ENCODE assay signal across 19 mouse cellular contexts in genomic region chr17:82829415-82829814, GRCm38 (mm10).
DNase-seq lines count a peak whose midpoint lies in the region; ATAC-seq and TF ChIP-seq lines count a peak whose summit lies in the region.
"Had no signal": no experiment of that assay in that cellular context is flagged by ENCODE, and none has a peak within 500 bp of the region (broad histone marks: within the 10 kb centered on the region; RNA-seq: fewer than 3 reads in every experiment).

No protein-coding gene starts in this region.

- TF ChIP-seq RAD21 in CH12.LX (IDR thresholded peaks at IDR 0.05; ENCODE audit: low read depth, low read length) = no peak

- no peak overlapping the region for H3K4me3 ChIP-seq in midbrain, embryonic 11.5 days (ENCODE audit: low read depth, low read length)
- no peak overlapping the region for H3K4me3 ChIP-seq in midbrain, embryonic 10.5 days
- no peak overlapping the region for H3K4me3 ChIP-seq in CH12.LX (replicated peaks in 1 of 3; ENCODE audit: low read depth in 2 of 3, low read length in 2 of 3, poor library complexity in 1 of 3)

- H3K9me3 ChIP-seq in midbrain, embryonic 11.5 days (ENCODE audit: control insufficient read depth, low read length) = no peaks in the 10 kb centered on the region
- H3K9me3 ChIP-seq in midbrain, embryonic 10.5 days (replicated peaks) = no peaks in the 10 kb centered on the region
- peaks cover 4% of the 10 kb centered on the region for H3K9me3 ChIP-seq in CH12.LX (replicated peaks; ENCODE audit: low read length)

- no peaks in the 10 kb centered on the region for H3K36me3 ChIP-seq in midbrain, embryonic 11.5 days (ENCODE audit: control insufficient read depth, insufficient read depth, low read length)
- no peaks in the 10 kb centered on the region for H3K36me3 ChIP-seq in midbrain, embryonic 10.5 days
- no peaks in the 10 kb centered on the region for H3K36me3 ChIP-seq in CH12.LX (replicated peaks in 1 of 2; ENCODE audit: control insufficient read depth in 1 of 2, insufficient read depth in 1 of 2, low read length in 1 of 2)
- H3K36me3 ChIP-seq: G1E had no signal

- no peak for TF ChIP-seq EP300 in CH12.LX (IDR thresholded peaks at IDR 0.05; ENCODE audit: low read length)

- no peaks in the 10 kb centered on the region for H3K4me1 ChIP-seq in midbrain, embryonic 11.5 days (ENCODE audit: control insufficient read depth, insufficient read depth, low read length)
- no peaks in the 10 kb centered on the region for H3K4me1 ChIP-seq in midbrain, embryonic 10.5 days
- peaks cover 6 to 25% of the 10 kb centered on the region in 2 experiments for H3K4me1 ChIP-seq in CH12.LX (ENCODE audit: control insufficient read depth in 1 of 2, insufficient read depth in 2 of 2)

- no peak overlapping the region for H3K27ac ChIP-seq in midbrain, embryonic 11.5 days (ENCODE audit: low read depth, low read length)
- H3K27ac ChIP-seq in midbrain, embryonic 10.5 days (replicated peaks) = no peak overlapping the region
- H3K27ac ChIP-seq in CH12.LX (ENCODE audit: insufficient read depth, low read depth) = no peak overlapping the region

- no peak overlapping the region for H3K9ac ChIP-seq in midbrain, embryonic 11.5 days (ENCODE audit: low read length)
- H3K9ac ChIP-seq in CH12.LX (ENCODE audit: insufficient read depth, low read depth) = no peak overlapping the region

- H3K4me2 ChIP-seq in midbrain, embryonic 11.5 days = no peak overlapping the region
- H3K4me2 ChIP-seq in CH12.LX (ENCODE audit: insufficient read depth, low read depth, poor library complexity, severe bottlenecking) = no peak overlapping the region

- DNase-seq in midbrain, embryonic 11.5 days (ENCODE audit: low spot score, missing footprints) = peak; percentile 53
- no peak for DNase-seq in midbrain, embryonic 10.5 days (ENCODE audit: low spot score)
- DNase-seq in CH12.LX (ENCODE audit: extremely low read depth) = no peak
- DNase-seq: adrenal gland, adult 2 months; adrenal gland, adult 8-10 months; adrenal gland, postnatal 10 days; adrenal gland, postnatal 14 days; adrenal gland, postnatal 25 days; adrenal gland, postnatal 36 days; B cell, adult 2 months; cerebellum, adult 11 months; cerebellum, adult 11-12 months; cerebellum, adult 18-20 months; cerebellum, adult 2 months had no signal

- H3K27me3 ChIP-seq in midbrain, embryonic 11.5 days (ENCODE audit: control insufficient read depth, insufficient read depth, low read length) = no peaks in the 10 kb centered on the region
- H3K27me3 ChIP-seq in midbrain, embryonic 10.5 days (ENCODE audit: low read depth, poor library complexity, severe bottlenecking) = no peaks in the 10 kb centered on the region
- H3K27me3 ChIP-seq in CH12.LX (replicated peaks) = no peaks in the 10 kb centered on the region
- H3K27me3 ChIP-seq: Patski had no signal

- dilution Hi-C loops in CH12.LX (cut with MboI; ENCODE audit: extremely low pct_ligation_motif_present, extremely low pct_unique_long_range_greater_than_20kb, low sequenced_read_pairs) = no loop called here

- no peak for ATAC-seq in midbrain, embryonic 11.5 days (ENCODE audit: low FRiP score)
- ATAC-seq in granulocyte monocyte progenitor cell, adult 5-6 weeks (replicated peaks; ENCODE audit: poor library complexity, severe bottlenecking) = no peak
- ATAC-seq: activated CD4-positive, CD25-positive, alpha-beta regulatory T cell, adult 4 months; CD4-positive, CD25-positive, alpha-beta regulatory T cell, adult 4 months; Patski had no signal

- in situ Hi-C loops in CH12.LX (cut with MboI; ENCODE audit: low pct_ligation_motif_present, low pct_unique_long_range_greater_than_20kb, low sequenced_read_pairs) = no loop called here

- no peaks in the 10 kb centered on the region for H3K79me2 ChIP-seq in CH12.LX (replicated peaks; ENCODE audit: control insufficient read depth, extremely low read depth, insufficient read depth, poor library complexity, severe bottlenecking)

- no peak for TF ChIP-seq POLR2A in CH12.LX (IDR thresholded peaks at IDR 0.05; ENCODE audit: low read depth, low read length)

- WGBS in midbrain, embryonic 11.5 days = 98% methylated on average over 2 of the region's 2 CpGs
- whole genome bisulfite sequencing in midbrain, embryonic 10.5 days = 92% methylated on average over 2 of the region's 2 CpGs

- TF ChIP-seq CTCF in CH12.LX (conservative IDR thresholded peaks at IDR 0.05 in 1 of 2, IDR thresholded peaks at IDR 0.05 in 1 of 2; ENCODE audit: low read depth in 2 of 2, low read length in 2 of 2) = no peak

TF ChIP-seq in CH12.LX, 34 proteins besides CTCF, POLR2A, EP300 and RAD21:
- TF ChIP-seq JUND (conservative IDR thresholded peaks at IDR 0.05; ENCODE audit: low read depth, low read length) (no peak), USF2 (conservative IDR thresholded peaks at IDR 0.05; ENCODE audit: low read depth, low read length) (no peak), ZNF384 (IDR thresholded peaks at IDR 0.05; ENCODE audit: low read depth, low read length) (peak; percentile 55), MAX (IDR thresholded peaks at IDR 0.05; ENCODE audit: low read length) (no peak), ZKSCAN1 (IDR thresholded peaks at IDR 0.05; ENCODE audit: borderline replicate concordance, low read depth, low read length) (no peak), ETS1 (conservative IDR thresholded peaks at IDR 0.05; ENCODE audit: low read depth, low read length) (no peak)
